Mouse (Mus musculus) B cell, adult 67 days (primary cell): ENCODE results near the gene Adprhl1. TPM values are rescaled to one million over a fixed set of nuclear protein-coding genes. Genes with fewer than 3 reads are reported as not detected.

ENCODE experiments used
- total RNA-seq, 2 experiments: library from RNA; stranded (reverse); gene quantifications; 4 replicates each; pipeline ENCODE4 v1.2.4; 2023

Gene Adprhl1
- not detected for total RNA-seq

DNA sequence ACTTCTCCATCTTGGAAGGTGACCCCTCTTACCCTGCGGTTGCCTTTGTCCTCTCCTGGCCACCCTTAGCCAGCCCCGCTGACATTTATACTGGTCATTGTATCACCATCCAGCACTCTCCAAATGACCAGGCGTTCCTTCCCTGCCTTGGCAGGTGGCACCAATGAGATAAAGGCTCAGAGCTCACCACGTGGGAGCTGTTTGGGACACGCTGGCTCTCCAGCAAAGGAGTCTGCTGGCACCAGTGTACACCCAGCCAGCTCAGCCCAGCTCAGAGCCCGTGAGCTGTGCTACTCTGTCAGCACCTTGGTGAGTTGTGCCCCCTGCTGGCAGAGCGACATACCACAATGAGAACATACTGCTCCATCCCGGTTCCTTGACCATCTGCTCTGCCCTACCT is at the start of gene Adprhl1:
Gene Adprhl1 (minus strand): TSS at position 144 of the 400 bp plus-strand sequence.

DNA sequence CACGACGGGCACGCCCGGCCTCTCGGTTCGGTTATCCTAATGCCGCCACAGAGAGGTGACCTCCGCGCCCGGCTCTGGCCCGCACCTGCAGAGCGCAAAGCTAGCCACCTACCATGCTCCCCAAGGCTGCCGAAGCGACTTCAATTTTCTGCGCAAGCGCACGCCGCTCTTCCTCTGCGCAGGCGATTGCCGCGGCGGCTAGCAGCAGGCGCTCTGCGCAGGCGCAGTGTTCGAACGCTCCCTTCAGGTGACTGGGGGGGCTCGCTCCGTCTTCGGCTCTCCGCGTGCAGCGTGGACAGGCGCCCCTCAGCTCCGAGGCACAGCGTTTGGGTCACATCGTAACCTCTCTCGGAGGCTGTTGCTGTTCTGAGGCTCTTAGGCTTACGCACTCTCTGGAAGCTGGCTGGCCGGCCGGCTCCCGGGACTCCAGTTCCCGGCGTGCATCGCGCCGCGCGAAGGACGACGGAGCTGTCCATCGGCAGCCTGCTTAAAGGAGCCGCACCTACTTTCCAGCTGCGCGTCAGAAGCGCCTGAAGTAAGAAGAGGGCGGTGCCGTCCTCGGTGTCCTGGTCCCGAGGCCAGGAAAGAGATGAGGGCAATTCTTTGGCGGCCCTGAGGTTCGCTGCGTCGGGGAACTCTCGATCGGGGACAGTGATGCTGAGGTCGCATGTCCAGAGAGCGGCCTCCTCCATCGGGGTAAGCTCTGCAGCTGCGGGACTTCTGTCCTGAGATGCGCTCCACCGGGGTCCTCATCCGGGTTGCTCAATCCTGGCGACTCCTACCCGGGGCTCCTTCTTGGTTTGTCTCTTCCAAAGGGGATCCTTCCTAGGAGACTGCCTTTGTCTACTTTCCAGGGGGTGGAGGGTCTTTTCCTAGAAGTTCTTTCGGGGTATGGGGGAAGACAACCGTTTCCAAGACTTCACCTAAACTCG is 34.0 kb upstream of the Adprhl1 start, which contains the start of the genes Dcun1d2 and Tmco3:
Gene Dcun1d2 (minus strand): TSS at position 440 of the 932 bp plus-strand sequence.
Gene Tmco3 (plus strand): TSS at position 499 of the 932 bp plus-strand sequence.

DNA sequence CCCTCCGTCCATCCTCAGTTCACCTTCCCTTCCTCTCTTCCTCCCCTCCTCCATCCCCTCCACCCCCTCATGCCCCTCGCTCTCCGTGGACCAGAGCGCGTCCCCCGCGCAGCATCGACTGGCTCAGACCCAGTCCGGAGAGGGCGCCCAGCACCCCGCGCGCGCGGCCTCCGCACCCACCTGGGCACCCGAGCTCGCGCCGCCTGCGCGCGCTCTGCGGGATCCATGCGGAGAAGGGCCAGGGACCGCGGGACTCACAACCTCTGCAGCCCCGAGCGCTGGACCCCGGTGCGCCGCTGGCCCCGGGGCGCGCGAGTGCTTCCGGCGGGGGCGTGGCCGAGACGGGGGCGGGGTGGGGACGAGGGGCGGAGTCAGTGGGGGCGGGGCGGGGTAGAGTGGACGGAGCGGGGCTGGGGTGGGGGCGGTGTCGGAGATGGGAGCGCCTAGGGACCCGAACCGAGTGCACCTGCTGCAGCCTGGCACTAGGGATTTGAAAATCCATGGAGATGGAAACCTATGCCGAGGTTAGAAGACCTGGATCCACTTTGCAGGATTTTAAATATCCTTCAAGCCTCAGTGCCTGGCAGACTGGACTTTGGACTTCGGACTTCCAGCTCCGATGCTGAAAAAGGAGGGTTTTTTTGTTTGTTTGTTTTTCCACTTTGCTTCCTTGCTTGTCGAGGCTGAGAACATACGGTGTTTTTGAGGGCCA is 53.5 kb downstream of the Adprhl1 start, which contains the start of gene Grtp1:
Gene Grtp1 (minus strand): TSS at position 320 of the 712 bp plus-strand sequence.

Other genes with a start within 250 kb of the Adprhl1 start
- not detected for gene F7, start 228.1 kb downstream of the Adprhl1 start, total RNA-seq
- not detected for gene F10, start 216.9 kb downstream of the Adprhl1 start, total RNA-seq
- gene Proz, start 193.2 kb downstream of the Adprhl1 start, total RNA-seq = not detected
- 10 to 100 TPM; 35.5 to 38.6 TPM for gene Pcid2, start 148.7 kb downstream of the Adprhl1 start, total RNA-seq
- gene Cul4a, start 148.5 kb downstream of the Adprhl1 start, total RNA-seq = 10 to 100 TPM; 50.5 to 70.9 TPM
- 100 to 1,000 TPM; 127 to 133 TPM for gene Lamp1, start 95.0 kb downstream of the Adprhl1 start, total RNA-seq
- gene Grtp1, start 53.5 kb downstream of the Adprhl1 start, total RNA-seq = not detected
- gene Dcun1d2, start 34.0 kb upstream of the Adprhl1 start, total RNA-seq = 10 to 100 TPM; 15.5 to 16.7 TPM
- gene Tmco3, start 34.0 kb upstream of the Adprhl1 start, total RNA-seq = 10 to 100 TPM; 16.1 to 23.5 TPM
- 10 to 100 TPM; 21.5 to 24.0 TPM for gene Tfdp1, start 84.6 kb upstream of the Adprhl1 start, total RNA-seq
- not detected for gene Atp4b, start 142.7 kb upstream of the Adprhl1 start, total RNA-seq
- gene Grk1, start 150.9 kb upstream of the Adprhl1 start, total RNA-seq = not detected
- gene Tmem255b, start 181.0 kb upstream of the Adprhl1 start, total RNA-seq = not detected
- gene Gas6, start 240.3 kb upstream of the Adprhl1 start, total RNA-seq = not detected